Mouse (Mus musculus): ENCODE results near the gene Mdm1. TPM values are rescaled to one million over a fixed set of nuclear protein-coding genes. Genes with fewer than 3 reads are reported as not detected.

Mdm1 gene
- polyA plus RNA-seq, 1 experiment from 2014 or later: 5.9 TPM

DNA sequence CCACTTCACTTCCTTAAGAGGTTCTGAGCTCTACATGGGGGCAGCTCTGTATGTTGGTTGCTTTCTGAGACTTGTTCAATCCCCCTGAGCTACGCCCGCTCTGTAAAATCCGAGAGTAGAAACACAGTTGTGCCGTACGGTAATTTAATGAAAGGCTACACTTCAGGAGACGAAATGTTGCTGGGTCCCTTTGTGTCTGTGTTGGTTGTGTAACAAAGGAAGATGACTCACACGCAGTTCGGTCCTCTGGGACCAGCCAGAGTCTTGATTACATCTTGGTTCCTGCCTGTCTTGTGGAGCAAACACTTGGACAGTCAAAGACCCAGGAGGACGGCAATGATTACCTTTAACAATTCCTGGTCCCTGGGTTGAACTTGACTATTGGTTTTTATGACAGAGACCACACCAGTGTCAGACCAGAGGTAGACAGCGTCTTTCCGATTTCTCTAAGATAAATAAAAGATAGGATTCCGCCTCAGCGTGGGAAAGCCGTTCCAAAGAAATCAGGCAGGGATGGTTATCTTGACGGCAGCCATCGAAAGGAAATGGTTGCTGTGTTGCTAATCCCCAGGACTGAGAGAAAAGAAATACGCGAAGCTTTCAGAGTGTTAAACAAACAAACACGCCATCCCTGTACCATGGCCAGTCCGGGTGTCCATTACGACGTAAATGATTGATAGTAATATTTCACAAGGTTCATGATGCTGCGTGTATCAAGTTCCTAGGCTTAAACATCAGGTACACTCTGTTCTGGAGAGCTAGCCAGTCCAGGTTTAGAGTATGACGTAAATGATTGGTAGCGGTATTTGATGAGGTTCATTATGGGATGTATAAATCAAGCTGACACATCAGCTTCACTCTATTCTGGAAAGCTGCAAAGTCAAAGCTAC lies 20.3 kb upstream of the Mdm1 start:
- Histone ChIP-seq H3K4me2 (ENCODE audit: low read depth, low read length) (no peak overlapping the region), H3K4me3 (ENCODE audit: low read depth, low read length) (no peak overlapping the region), H3K27ac (ENCODE audit: low read length) (no peak overlapping the region), H3K36me3 (ENCODE audit: control insufficient read depth, insufficient read depth) (no peaks in the 10 kb centered on the region), H3K9me3 (replicated peaks; ENCODE audit: control insufficient read depth, low read length) (no peaks in the 10 kb centered on the region), H3K9ac (ENCODE audit: low read depth, low read length) (no peak overlapping the region), H3K4me1 (ENCODE audit: control insufficient read depth, low read depth, low read length) (no peaks in the 10 kb centered on the region), H3K27me3 (ENCODE audit: control insufficient read depth, insufficient read depth, low read depth, low read length) (no peaks in the 10 kb centered on the region)
- 32% methylated on average over 25 of the region's 25 CpGs for WGBS (ENCODE audit: insufficient replicate concordance)
- ATAC-seq (ENCODE audit: low read depth): no peak

DNA sequence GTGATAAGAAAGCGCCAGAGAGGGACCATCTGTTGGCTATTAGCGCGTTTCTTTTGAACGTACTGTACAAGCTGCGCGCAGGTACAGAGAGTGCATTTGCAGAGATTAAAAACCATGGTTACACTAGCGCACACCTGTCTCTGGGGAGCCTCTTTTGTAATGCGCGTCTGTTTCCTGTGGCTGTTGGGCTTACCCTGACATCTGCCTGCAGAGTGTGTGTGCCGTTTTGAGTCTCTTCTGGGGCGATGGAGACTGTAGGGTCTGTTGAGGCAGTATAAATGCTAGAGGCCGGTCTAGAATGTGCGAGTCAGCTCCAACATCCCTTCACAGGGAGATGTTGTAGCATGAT lies 19.7 kb upstream of the Mdm1 start:
- Histone ChIP-seq H3K4me3 (ENCODE audit: low read depth, low read length) (no peak overlapping the region), H3K27ac (ENCODE audit: low read length) (no peak overlapping the region), H3K9me3 (replicated peaks; ENCODE audit: control insufficient read depth, low read length) (no peaks in the 10 kb centered on the region), H3K27me3 (ENCODE audit: control insufficient read depth, insufficient read depth, low read depth, low read length) (no peaks in the 10 kb centered on the region), H3K36me3 (ENCODE audit: control insufficient read depth, insufficient read depth) (no peaks in the 10 kb centered on the region), H3K4me1 (ENCODE audit: control insufficient read depth, low read depth, low read length) (no peaks in the 10 kb centered on the region), H3K9ac (ENCODE audit: low read depth, low read length) (no peak overlapping the region), H3K4me2 (ENCODE audit: low read depth, low read length) (no peak overlapping the region)
- ATAC-seq (ENCODE audit: low read depth): no peak
- WGBS (ENCODE audit: insufficient replicate concordance): 42% methylated on average over 13 of the region's 13 CpGs

DNA sequence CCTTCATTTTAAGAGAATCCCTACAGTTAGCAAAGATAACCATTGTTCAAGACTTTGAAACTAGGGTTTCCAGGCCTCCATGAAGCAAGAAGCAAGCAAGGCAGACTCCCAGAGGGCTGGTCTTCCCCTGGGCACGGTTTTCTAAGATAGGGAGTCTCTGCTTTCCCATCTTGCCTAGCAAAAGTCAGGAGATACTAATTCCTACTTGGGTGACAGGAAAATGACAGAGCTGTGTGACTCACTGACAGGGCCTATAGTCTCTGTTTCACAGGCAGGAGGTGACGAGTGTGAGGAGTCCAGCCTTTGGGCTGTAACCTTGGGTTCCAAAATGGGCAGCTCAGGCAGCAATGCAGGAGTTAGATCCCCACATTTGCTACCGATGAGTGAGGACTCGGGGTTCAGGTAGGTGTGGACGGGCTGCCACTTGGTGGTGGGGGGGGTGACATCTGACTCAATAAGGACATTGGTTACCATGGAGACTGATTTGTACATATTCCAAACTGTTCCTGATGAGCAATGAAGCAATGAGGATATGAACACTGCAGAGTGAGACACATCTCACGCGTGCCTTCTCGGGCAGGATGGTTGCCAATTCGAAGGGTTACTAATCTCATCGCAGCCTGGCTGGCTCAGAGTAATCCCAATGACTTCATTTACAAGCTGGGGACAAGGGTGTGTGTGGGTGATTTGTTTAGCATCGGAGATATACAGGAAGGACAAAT lies 19.0 kb upstream of the Mdm1 start:
- Histone ChIP-seq H3K4me3 (ENCODE audit: low read depth, low read length) (no peak overlapping the region), H3K4me1 (ENCODE audit: control insufficient read depth, low read depth, low read length) (no peaks in the 10 kb centered on the region), H3K4me2 (ENCODE audit: low read depth, low read length) (no peak overlapping the region), H3K27ac (ENCODE audit: low read length) (no peak overlapping the region), H3K9ac (ENCODE audit: low read depth, low read length) (no peak overlapping the region), H3K36me3 (ENCODE audit: control insufficient read depth, insufficient read depth) (no peaks in the 10 kb centered on the region), H3K27me3 (ENCODE audit: control insufficient read depth, insufficient read depth, low read depth, low read length) (no peaks in the 10 kb centered on the region), H3K9me3 (replicated peaks; ENCODE audit: control insufficient read depth, low read length) (no peaks in the 10 kb centered on the region)
- WGBS (ENCODE audit: insufficient replicate concordance): 74% methylated on average over 11 of the region's 11 CpGs
- no peak for ATAC-seq (ENCODE audit: low read depth)

DNA sequence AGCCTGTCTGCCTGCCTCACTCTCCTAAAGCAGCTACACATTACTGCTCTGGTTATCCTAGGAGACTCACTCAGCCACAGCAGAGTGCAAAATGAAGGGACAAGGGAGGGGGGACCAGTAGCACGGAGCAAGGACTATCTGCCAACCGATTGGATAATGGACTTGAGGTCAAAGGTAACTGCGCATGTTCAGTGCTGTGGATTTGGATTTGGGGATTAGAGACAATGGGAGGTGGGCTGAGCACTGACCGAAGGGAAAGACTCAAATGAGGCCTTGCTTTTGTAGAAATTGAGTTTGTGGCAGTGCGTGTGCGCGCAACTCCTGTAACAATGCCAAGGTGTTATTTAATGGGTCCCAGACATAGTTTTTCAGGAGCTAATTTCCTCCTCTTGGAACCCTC lies 16.4 kb upstream of the Mdm1 start:
- ATAC-seq (ENCODE audit: low read depth): no peak
- no peaks in the 10 kb centered on the region for H3K9me3 ChIP-seq (replicated peaks; ENCODE audit: control insufficient read depth, low read length)
- H3K4me1 ChIP-seq (ENCODE audit: control insufficient read depth, low read depth, low read length): no peaks in the 10 kb centered on the region
- H3K27me3 ChIP-seq (ENCODE audit: control insufficient read depth, insufficient read depth, low read depth, low read length): peaks cover 3% of the 10 kb centered on the region; the same call in 1 of the 2 replicates
- H3K27ac ChIP-seq (ENCODE audit: low read length): no peak overlapping the region
- no peak overlapping the region for H3K9ac ChIP-seq (ENCODE audit: low read depth, low read length)
- WGBS (ENCODE audit: insufficient replicate concordance): 81% methylated on average over 7 of the region's 7 CpGs
- no peak overlapping the region for H3K4me3 ChIP-seq (ENCODE audit: low read depth, low read length)
- H3K4me2 ChIP-seq (ENCODE audit: low read depth, low read length): no peak overlapping the region
- H3K36me3 ChIP-seq (ENCODE audit: control insufficient read depth, insufficient read depth): no peaks in the 10 kb centered on the region

DNA sequence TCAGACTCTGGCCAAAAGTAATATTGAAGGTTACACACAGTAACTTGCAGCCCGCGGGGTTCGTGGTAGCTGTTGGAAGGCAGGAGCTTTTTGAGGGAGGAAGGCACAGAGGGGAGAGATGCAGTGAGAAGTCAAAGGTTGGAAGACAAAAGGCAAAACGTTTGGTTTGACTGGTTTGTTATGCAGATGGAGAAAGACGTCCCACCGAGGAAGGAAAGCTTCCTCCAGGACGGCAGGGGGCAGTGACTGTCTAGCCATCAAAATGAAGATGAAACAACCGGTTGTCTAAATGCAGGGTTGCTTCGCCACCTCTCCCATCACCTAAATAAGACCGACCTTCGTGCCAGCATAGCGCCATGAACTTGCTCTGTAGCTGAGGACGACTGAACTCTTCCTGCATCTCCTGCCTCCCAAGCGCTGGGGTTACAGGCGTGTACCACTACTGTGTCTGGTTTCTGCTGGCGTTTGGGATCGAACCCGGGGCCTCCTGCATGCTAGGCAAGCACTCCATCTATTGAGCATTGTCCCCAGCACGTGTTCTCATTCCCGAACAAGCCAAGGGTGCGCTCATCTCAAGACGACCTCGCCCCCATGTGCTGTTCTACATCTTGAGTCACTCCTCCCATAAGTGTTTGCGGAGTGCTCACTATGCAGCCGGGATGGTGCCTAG lies 15.7 kb upstream of the Mdm1 start:
- H3K36me3 ChIP-seq (ENCODE audit: control insufficient read depth, insufficient read depth): no peaks in the 10 kb centered on the region
- H3K4me1 ChIP-seq (ENCODE audit: control insufficient read depth, low read depth, low read length): no peaks in the 10 kb centered on the region
- H3K27ac ChIP-seq (ENCODE audit: low read length): no peak overlapping the region
- no peak overlapping the region for H3K4me2 ChIP-seq (ENCODE audit: low read depth, low read length)
- H3K4me3 ChIP-seq (ENCODE audit: low read depth, low read length): no peak overlapping the region
- no peaks in the 10 kb centered on the region for H3K9me3 ChIP-seq (replicated peaks; ENCODE audit: control insufficient read depth, low read length)
- H3K27me3 ChIP-seq (ENCODE audit: control insufficient read depth, insufficient read depth, low read depth, low read length): peaks cover 3% of the 10 kb centered on the region; the same call in 1 of the 2 replicates
- WGBS (ENCODE audit: insufficient replicate concordance): 68% methylated on average over 25 of the region's 25 CpGs
- no peak overlapping the region for H3K9ac ChIP-seq (ENCODE audit: low read depth, low read length)
- no peak for ATAC-seq (ENCODE audit: low read depth)

DNA sequence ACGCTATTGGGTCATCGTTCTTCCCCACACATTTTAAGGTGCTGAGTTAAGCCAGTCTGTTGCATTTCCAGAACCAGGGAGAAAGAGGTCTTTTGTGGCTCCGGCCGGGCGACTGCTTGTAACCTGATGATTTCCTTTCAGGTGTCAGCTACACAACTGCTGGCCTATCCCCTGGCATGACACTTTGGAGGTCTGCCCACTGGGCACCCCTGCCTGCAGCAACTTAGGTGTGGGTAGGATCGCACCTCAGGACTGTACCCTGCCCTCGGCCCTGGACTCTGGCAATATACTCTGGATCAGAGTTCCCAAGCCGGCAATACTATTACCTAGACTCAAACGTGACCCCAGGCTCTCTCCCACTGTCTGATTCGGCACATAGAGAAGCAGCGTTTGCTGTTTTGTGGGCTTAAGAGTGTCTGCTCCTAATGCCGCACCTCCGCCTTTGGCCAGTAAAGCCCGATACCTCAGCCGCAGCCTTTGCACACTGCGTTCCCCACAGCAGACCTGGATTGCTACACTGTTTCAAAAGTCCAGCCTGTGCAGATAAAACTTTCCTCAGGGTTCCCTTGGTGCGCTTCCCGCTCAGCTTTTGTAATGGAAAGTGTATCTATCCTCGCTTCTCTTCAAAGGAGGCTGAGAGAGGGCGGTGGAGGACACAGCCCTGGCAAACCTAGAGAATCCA lies 12.5 kb upstream of the Mdm1 start:
- WGBS (ENCODE audit: insufficient replicate concordance): 62% methylated on average over 20 of the region's 20 CpGs
- Histone ChIP-seq H3K9ac (ENCODE audit: low read depth, low read length) (no peak overlapping the region), H3K4me3 (ENCODE audit: low read depth, low read length) (no peak overlapping the region), H3K27me3 (ENCODE audit: control insufficient read depth, insufficient read depth, low read depth, low read length) (peaks cover 3% of the 10 kb centered on the region; the same call in 1 of the 2 replicates), H3K27ac (ENCODE audit: low read length) (no peak overlapping the region), H3K4me1 (ENCODE audit: control insufficient read depth, low read depth, low read length) (no peaks in the 10 kb centered on the region), H3K9me3 (replicated peaks; ENCODE audit: control insufficient read depth, low read length) (no peaks in the 10 kb centered on the region), H3K36me3 (ENCODE audit: control insufficient read depth, insufficient read depth) (no peaks in the 10 kb centered on the region), H3K4me2 (ENCODE audit: low read depth, low read length) (no peak overlapping the region)
- ATAC-seq (ENCODE audit: low read depth): no peak

DNA sequence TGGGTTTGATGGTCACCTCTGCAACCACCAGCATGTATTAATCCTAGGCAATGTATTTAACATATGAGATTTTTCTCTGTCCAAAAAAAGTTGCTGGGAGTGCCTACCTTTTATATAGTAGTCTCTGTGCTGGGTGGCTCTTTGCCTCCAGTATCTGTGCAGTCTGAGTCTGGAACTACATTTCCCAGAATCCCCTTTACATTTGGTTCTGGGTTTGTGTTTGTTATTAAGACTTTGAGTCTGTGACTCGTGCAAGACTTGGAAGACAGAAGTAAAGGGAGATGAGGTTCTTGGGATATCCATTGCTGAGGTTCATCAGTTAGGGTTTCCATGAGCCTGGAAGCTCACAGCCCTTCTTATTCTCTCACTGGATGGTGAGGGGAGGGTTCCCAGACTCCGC lies 11.6 kb upstream of the Mdm1 start:
- Histone ChIP-seq H3K9ac (ENCODE audit: low read depth, low read length) (no peak overlapping the region), H3K4me1 (ENCODE audit: control insufficient read depth, low read depth, low read length) (no peaks in the 10 kb centered on the region), H3K4me2 (ENCODE audit: low read depth, low read length) (no peak overlapping the region), H3K36me3 (ENCODE audit: control insufficient read depth, insufficient read depth) (no peaks in the 10 kb centered on the region), H3K27me3 (ENCODE audit: control insufficient read depth, insufficient read depth, low read depth, low read length) (peaks cover 3% of the 10 kb centered on the region; the same call in 1 of the 2 replicates), H3K9me3 (replicated peaks; ENCODE audit: control insufficient read depth, low read length) (no peaks in the 10 kb centered on the region), H3K4me3 (ENCODE audit: low read depth, low read length) (no peak overlapping the region), H3K27ac (ENCODE audit: low read length) (no peak overlapping the region)
- 37% methylated on average over 2 of the region's 2 CpGs for WGBS (ENCODE audit: insufficient replicate concordance)
- no peak for ATAC-seq (ENCODE audit: low read depth)

DNA sequence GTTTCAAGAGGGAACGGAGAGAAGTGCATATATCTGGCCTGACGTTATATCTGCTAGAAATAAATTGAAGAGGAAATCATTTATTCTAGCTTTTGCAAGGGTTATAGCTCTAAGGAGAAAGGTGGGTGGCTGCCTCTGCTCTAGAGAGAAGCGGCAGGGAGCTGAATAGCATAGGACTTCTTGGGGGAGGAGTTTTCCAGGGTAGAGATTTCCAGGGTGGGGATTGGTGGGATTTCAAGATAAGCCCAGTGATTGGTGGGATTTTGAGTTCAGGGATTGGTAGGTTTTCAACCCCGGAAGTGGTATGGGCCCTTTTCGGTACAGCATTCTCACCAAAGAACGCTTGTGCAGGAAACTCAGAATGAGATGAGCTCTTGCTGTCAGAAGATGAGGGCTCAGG lies 8.6 kb upstream of the Mdm1 start:
- Histone ChIP-seq H3K9me3 (replicated peaks; ENCODE audit: control insufficient read depth, low read length) (no peaks in the 10 kb centered on the region), H3K9ac (ENCODE audit: low read depth, low read length) (no peak overlapping the region), H3K36me3 (ENCODE audit: control insufficient read depth, insufficient read depth) (no peaks in the 10 kb centered on the region), H3K4me2 (ENCODE audit: low read depth, low read length) (no peak overlapping the region), H3K27me3 (ENCODE audit: control insufficient read depth, insufficient read depth, low read depth, low read length) (peaks cover 3% of the 10 kb centered on the region; the same call in 1 of the 2 replicates), H3K4me3 (ENCODE audit: low read depth, low read length) (no peak overlapping the region), H3K27ac (ENCODE audit: low read length) (no peak overlapping the region), H3K4me1 (ENCODE audit: control insufficient read depth, low read depth, low read length) (no peaks in the 10 kb centered on the region)
- 65% methylated on average over 6 of the region's 6 CpGs for WGBS (ENCODE audit: insufficient replicate concordance)
- no peak for ATAC-seq (ENCODE audit: low read depth)
